Mouse (Mus musculus) heart, postnatal 0 days (tissue): ENCODE measurements around the gene Mrpl23.

ENCODE experiments used
- CTCF ChIP-seq: IDR thresholded peaks from 2 replicates; pipeline ENCODE4 v1.5.1; 2016; ENCODE audit warnings: antibody characterized with exemption, control low read depth, low read depth
- EP300 ChIP-seq: IDR thresholded peaks from 2 replicates; pipeline ENCODE4 v1.6.1; 2016; ENCODE audit warnings: antibody characterized with exemption, low read depth

GRCm38 (mm10) chr7:142500032-142500431 lies 32.5 kb upstream of the Mrpl23 start:
- TF ChIP-seq CTCF (no peak), EP300 (no peak)
